Comparison of ENCODE assay signal across 8 mouse cellular contexts in the genomic region with DNA sequence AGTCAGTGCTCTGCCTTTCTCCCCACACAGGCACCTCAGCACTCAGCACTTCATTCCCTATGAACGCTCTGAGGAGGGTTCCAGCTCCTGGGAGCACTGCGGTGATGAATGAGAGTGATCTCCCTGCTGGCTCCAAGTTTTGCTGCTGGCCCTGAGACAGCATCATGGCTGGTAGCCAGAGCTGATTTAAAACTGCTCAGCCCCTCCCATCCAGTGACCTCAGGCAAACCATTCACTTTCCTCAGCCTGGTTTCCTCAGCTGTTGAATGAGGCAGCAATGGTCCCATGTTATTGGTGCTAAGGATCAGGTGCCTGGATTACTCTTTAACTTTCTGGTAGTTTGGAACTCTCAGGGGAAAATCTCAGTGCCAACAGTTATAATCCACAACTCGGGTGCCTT. TPM values are rescaled to one million over a fixed set of nuclear protein-coding genes. Genes with fewer than 3 reads are reported as not detected.
DNase-seq lines count a peak whose midpoint lies in the region; ATAC-seq lines count a peak whose summit lies in the region.

A gene (minus strand): TSS at position 110 of the 400 bp plus-strand sequence.

- no peak within 1 kb of the TSS for H3K4me3 ChIP-seq in kidney, embryonic 14.5 days (ENCODE audit: low read length)
- H3K4me3 ChIP-seq in hindbrain, embryonic 10.5 days: no peak within 1 kb of the TSS

- no peak within 1 kb of the TSS; the same call in 1 of the 2 replicates for H3K9ac ChIP-seq in kidney, embryonic 14.5 days (ENCODE audit: low read depth, low read length)

- DNase-seq in kidney, adult 11 months: peak; percentile 83
- peak; percentile 78 for DNase-seq in adrenal gland, postnatal 10 days
- no peak for DNase-seq in hindbrain, embryonic 10.5 days (ENCODE audit: low spot score)
- no peak for DNase-seq in left cerebral cortex, postnatal 14 days (ENCODE audit: low spot score in 2 of 2)
- peak; percentile 7 for DNase-seq in yolk sac, embryonic 10.5 days (ENCODE audit: low spot score)
- DNase-seq in frontal cortex, postnatal 25 days (ENCODE audit: low spot score in 2 of 2): no peak

- no peak for ATAC-seq in kidney, embryonic 14.5 days (ENCODE audit: low FRiP score, low TSS enrichment)
- no peak for ATAC-seq in activated CD4-positive, CD25-positive, alpha-beta regulatory T cell, adult 4 months

- 63% methylated on average over 3 of the region's 3 CpGs for WGBS in kidney, embryonic 14.5 days
- 56% methylated on average over 3 of the region's 3 CpGs for WGBS in hindbrain, embryonic 10.5 days

- H3K4me1 ChIP-seq in kidney, embryonic 14.5 days (ENCODE audit: control insufficient read depth, insufficient read depth, low read length): peaks cover 4% of the 10 kb centered on the region
- H3K4me1 ChIP-seq in hindbrain, embryonic 10.5 days (replicated peaks): peaks cover 73% of the 10 kb centered on the region

- no peak within 1 kb of the TSS for H3K4me2 ChIP-seq in kidney, embryonic 14.5 days (replicated peaks; ENCODE audit: low read depth, low read length)

- H3K36me3 ChIP-seq in kidney, embryonic 14.5 days (ENCODE audit: control insufficient read depth, insufficient read depth, low read length): no peaks in the 10 kb centered on the region
- no peaks in the 10 kb centered on the region for H3K36me3 ChIP-seq in hindbrain, embryonic 10.5 days

- H3K27ac ChIP-seq in kidney, embryonic 14.5 days (ENCODE audit: low read depth, low read length): no peak within 1 kb of the TSS
- H3K27ac ChIP-seq in hindbrain, embryonic 10.5 days: peak within 1 kb of the TSS; percentile 76

- H3K9me3 ChIP-seq in kidney, embryonic 14.5 days (ENCODE audit: control insufficient read depth, low read length): no peaks in the 10 kb centered on the region
- no peaks in the 10 kb centered on the region for H3K9me3 ChIP-seq in hindbrain, embryonic 10.5 days

- H3K27me3 ChIP-seq in kidney, embryonic 14.5 days (ENCODE audit: control insufficient read depth, insufficient read depth, low read length): peaks cover 22% of the 10 kb centered on the region
- peaks cover 49% of the 10 kb centered on the region for H3K27me3 ChIP-seq in hindbrain, embryonic 10.5 days (ENCODE audit: insufficient read depth, poor library complexity, severe bottlenecking)

- intact Hi-C loops in left cerebral cortex, postnatal 14 days (cut with DNase I): no loop called here

RNA-seq across cellular contexts. Expression of the gene that starts here (rescaled TPM):
- polyA plus RNA-seq in kidney, embryonic 14.5 days (2014; fragmentation: Nextera tagmentation; extraction: Ambion mirVana): 3.8 and 5.3 TPM in 2 replicates
- total RNA-seq in adrenal gland, postnatal 10 days (2021): 1 to 10 TPM; 6.6 to 8.2 TPM
- polyA plus RNA-seq in hindbrain, embryonic 10.5 days (2016; fragmentation: Nextera tagmentation; extraction: Ambion mirVana): 23.7 and 44.1 TPM in 2 replicates
- total RNA-seq in left cerebral cortex, postnatal 14 days (2021): 10 to 100 TPM; 34.3 to 41.3 TPM
- polyA plus RNA-seq in activated CD4-positive, CD25-positive, alpha-beta regulatory T cell, adult 4 months (2017; shearing (Covaris generic)): not detected

Comparison
In these comparisons a context has a peak if more than half of its experiments do, and no peak if none do; other contexts are left out.
1. DNase-seq: peak in kidney, adult 11 months (single experiment), adrenal gland, postnatal 10 days (single experiment) and yolk sac, embryonic 10.5 days (single experiment); none in hindbrain, embryonic 10.5 days (single experiment), left cerebral cortex, postnatal 14 days (0 of 2) and frontal cortex, postnatal 25 days (0 of 2).